Mouse (Mus musculus) cerebellum, adult 18-20 months (tissue): Measurements from ENCODE around the gene Gm3373.
"Not testable (repeated sequence)": the region's sequence is repeated elsewhere in the genome, so short reads cannot be mapped to it uniquely, and the experiment has no call there.

Source experiments
- DNase-seq, 2 experiments: peaks; one replicate each; pipeline ENCODE4 v3.0.0; 2021

Gm3373 gene

GRCm38 (mm10) chr14:5741477-5741876, at the start of gene Gm3373:
Gene Gm3373 (minus strand): TSS chr14:5741577.
- not testable (repeated sequence) for DNase-seq

- not testable (repeated sequence) for DNase-seq
Measured at GRCm38 (mm10) chr14:5687357-5687756, 54.0 kb downstream of the Gm3373 start, which contains the start of gene Gm9603. Gene Gm9603 (minus strand): TSS chr14:5687457.
